Mouse (Mus musculus): Measurements from ENCODE around the gene Rgp1. TPM values are rescaled to one million over a fixed set of nuclear protein-coding genes. Genes with fewer than 3 reads are reported as not detected.
A peak's percentile ranks its signal among the peaks of the same experiment; 100 is the strongest.
"Not testable (repeated sequence)": the region's sequence is repeated elsewhere in the genome, so short reads cannot be mapped to it uniquely, and the experiment has no call there.

The Rgp1 gene
- total RNA-seq, 1 experiment from 2014 or later: 23.2 TPM

DNA sequence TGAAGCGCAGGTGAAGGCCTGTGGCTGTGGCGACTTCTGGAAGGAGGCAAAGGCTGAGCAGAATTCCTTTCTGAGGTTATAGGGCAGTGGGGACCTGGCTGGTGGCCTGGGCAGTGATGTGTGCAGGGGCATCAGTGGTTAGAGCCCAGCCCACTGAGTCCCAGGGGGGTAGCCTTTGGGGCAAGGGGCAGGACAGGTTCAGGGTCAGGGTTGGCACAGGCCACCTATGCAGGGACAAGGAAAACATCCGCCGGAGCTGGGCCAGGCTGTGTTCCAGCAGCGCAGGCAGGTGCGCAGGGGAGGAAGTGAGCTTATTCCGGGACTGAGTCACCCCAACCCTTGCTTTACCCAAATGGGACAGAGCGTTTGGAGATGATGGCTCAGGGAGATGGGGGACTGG, 7.9 kb downstream of the Rgp1 start:
- no peak for ATAC-seq (ENCODE audit: extremely low read depth, insufficient number of reproducible peaks, low FRiP score, poor library complexity, severe bottlenecking)

DNA sequence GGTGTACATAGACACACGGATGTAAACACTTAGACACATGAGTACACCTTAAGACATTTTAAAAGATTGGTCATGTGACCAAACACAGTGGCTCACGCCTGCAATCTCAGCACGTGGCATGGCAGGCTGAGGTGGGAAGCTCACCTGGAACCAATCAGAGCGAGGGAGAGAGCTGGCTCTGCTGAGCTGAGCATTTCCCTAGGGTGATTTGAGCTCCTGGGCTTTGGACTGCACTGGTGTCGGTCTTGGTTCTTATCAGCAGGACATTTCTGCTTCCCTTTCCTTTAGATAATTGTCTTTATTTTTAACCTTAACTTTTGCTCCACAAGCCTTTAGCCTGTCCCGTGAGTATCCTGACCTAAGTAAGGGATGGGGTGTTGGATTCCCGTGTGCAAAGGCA, 9.2 kb downstream of the Rgp1 start:
- no peak for ATAC-seq (ENCODE audit: extremely low read depth, insufficient number of reproducible peaks, low FRiP score, poor library complexity, severe bottlenecking)

DNA sequence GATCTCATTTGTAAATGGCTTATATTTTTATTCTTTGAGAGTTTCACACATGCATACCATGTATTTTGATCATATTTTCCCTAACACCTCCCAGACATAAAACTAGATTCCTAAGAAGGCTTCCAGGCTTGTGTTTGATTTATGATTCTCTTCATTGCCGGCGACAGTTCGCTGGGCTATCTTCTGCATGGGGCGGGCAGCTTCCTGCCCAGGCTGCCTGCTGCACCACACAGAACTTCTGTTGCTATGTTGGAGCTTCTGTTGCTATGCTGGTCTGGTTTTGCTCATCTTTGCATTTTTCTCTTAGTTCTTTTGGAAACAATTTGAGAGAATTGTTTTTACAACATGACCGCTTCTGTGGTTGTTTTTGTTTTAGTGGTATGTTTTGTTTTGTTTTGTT, 13.0 kb downstream of the Rgp1 start:
- no peak for ATAC-seq (ENCODE audit: extremely low read depth, insufficient number of reproducible peaks, low FRiP score, poor library complexity, severe bottlenecking)

DNA sequence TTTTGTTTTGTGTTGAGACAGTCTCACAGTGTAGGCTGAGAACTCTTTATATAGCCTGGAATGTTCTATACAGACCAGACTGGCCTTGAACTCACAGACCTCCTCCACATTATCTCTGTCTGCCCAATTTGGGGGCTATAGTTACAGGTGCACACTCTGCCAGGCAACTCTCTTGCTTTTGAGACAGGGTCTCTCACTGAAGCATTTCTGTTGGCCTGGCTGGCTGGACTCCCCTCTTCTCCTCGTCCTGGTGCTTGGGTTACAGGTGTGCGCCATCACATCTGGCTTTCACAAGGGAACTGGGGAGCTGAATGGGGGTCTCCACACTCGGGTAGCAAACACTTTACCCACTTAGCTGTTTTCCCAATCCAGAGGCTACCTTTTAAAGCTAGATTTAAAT, 13.4 kb downstream of the Rgp1 start:
- no peak for ATAC-seq (ENCODE audit: extremely low read depth, insufficient number of reproducible peaks, low FRiP score, poor library complexity, severe bottlenecking)

DNA sequence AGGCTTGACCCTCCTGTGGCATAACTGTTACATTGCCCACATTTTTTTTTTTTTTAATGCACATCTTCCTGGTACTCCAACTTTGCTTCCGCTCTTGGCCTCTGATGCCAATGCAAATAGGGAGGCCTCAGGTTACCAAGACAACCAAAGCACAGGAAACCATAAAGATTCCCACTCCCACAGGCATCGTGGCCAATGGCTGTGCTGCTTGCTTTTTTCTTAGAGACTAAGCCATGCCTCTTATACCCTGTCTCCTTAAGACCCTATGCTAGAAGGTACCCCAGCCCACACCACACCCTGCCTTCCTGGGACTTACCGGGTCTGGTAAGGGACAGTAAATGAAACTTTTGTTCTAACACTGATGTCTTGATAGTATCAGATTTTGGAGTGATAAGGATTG, 14.9 kb downstream of the Rgp1 start:
- no peak for ATAC-seq (ENCODE audit: extremely low read depth, insufficient number of reproducible peaks, low FRiP score, poor library complexity, severe bottlenecking)

DNA sequence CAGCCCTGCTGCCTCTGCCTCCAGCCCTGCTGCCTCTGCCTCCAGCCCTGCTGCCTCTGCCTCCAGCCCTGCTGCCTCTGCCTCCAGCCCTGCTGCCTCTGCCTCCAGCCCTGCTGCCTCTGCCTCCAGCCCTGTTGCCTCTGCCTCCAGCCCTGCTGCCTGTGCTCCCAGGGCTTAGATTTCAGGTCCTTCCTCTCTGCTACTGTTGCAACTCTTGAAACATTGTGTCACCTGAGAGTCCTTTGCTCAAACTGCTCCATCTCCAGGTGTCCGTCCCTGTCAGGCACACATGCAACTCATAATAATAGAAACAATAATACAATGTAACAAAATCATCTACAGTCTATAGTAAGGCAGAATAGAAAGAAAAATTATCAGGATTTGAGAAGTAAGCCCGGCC, 18.1 kb downstream of the Rgp1 start:
- not testable (repeated sequence) for ATAC-seq (ENCODE audit: extremely low read depth, insufficient number of reproducible peaks, low FRiP score, poor library complexity, severe bottlenecking)

DNA sequence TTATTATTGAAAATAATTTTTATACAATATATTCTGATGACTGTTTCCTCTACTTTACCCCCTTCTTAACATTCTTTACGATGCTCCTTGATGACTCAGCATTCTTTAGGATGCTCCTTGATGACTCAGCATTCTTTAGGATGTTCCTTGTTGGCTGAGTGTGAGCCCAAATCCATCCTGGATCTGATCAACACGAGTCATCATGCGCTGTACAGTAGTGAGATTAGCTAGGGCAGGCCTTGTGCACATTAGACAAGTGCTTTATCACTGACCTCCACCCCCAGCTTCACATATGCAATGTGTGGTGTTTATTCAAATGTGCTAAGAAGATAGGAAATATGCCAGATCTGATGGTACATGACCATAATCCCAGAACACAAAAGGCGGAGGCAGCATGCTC, 19.7 kb downstream of the Rgp1 start:
- no peak for ATAC-seq (ENCODE audit: extremely low read depth, insufficient number of reproducible peaks, low FRiP score, poor library complexity, severe bottlenecking)

DNA sequence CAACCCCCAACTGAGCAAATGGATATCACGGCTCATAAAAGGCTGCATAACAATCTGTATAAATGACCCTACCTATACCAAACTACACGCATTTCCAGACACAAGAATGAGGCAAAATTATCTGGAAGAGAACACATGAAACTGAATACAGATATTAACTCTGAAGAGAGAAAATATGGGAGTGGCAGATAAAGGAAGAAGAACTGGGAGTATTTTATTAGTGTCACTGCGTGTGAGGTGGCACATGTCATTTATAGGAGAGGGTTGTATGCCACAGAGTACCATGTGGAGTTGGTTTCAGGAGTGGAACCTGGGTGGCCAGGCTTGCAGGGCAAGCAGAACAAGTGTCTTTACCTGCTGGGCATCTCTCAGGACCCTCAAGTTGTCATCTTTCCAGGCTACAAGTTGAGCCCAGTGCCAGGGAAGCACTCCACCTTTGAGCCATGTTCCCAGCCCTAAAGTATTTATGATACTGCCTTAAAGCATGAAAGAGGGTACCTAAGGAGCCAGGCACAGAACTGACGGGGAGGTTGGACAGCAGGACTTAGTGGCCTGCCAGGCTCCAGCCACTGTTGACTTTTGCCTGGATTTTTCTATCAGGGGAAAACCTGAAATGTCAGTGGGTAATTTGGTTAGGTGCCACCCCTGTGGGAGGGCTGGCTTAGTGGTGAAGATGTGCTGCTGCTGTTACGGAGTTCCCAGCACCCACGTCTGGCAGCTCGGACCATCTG, 20.3 kb downstream of the Rgp1 start:
- no peak for ATAC-seq (ENCODE audit: extremely low read depth, insufficient number of reproducible peaks, low FRiP score, poor library complexity, severe bottlenecking)

DNA sequence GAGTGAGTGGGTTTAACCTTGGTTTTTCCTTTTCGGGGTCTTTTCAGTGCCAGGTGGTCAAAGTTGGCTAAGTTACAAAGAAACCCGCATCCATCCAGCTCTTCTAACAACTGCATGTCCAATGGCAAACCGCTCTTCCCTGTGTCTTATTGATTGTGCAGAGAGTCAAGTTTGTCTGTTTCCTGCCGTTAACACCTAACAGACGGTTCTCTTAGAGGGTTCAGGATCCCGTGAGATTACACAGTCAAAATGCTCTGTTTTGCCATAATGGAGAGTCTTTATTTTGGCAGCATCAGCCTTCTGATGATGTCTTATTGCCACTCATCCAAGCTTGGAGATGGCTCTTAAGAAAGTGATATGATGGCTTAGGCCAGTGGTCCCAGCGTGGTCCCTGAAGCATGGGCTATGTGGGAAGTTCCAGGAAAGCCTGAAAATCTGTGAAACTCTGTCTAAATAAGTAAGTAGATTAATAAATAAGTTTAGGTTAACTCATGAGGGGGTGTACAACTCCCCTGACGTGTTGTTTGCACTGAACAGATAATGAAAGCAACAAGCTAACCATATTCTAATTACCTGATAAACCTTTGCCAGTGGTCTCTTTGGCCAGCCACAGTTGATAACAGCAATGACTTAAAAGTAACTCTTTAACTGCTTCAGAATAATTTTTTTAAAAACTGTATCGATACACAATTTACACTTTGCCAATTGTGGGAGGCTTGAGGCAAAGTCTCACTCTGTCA, 21.9 kb downstream of the Rgp1 start:
- no peak for ATAC-seq (ENCODE audit: extremely low read depth, insufficient number of reproducible peaks, low FRiP score, poor library complexity, severe bottlenecking)

DNA sequence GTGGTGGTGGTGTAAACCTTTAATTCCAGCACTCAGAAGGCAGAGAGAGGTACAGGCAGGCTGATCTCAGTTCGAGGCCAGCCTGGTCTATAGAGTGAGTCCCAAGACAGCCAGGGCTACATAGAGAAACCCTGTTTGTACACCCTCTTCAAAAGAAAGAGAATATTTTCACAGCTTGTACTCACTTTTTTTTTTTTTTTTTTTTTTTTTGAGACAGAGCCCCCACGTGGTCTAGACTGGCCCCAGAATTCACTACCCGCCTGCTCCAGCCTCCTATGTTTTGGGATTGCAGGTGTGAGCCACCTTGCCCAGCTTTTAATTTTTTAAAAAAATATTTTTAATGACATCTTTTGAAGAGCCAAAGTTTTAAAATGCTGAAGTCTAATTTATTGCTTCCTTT, 25.6 kb downstream of the Rgp1 start:
- ATAC-seq (ENCODE audit: extremely low read depth, insufficient number of reproducible peaks, low FRiP score, poor library complexity, severe bottlenecking): no peak

DNA sequence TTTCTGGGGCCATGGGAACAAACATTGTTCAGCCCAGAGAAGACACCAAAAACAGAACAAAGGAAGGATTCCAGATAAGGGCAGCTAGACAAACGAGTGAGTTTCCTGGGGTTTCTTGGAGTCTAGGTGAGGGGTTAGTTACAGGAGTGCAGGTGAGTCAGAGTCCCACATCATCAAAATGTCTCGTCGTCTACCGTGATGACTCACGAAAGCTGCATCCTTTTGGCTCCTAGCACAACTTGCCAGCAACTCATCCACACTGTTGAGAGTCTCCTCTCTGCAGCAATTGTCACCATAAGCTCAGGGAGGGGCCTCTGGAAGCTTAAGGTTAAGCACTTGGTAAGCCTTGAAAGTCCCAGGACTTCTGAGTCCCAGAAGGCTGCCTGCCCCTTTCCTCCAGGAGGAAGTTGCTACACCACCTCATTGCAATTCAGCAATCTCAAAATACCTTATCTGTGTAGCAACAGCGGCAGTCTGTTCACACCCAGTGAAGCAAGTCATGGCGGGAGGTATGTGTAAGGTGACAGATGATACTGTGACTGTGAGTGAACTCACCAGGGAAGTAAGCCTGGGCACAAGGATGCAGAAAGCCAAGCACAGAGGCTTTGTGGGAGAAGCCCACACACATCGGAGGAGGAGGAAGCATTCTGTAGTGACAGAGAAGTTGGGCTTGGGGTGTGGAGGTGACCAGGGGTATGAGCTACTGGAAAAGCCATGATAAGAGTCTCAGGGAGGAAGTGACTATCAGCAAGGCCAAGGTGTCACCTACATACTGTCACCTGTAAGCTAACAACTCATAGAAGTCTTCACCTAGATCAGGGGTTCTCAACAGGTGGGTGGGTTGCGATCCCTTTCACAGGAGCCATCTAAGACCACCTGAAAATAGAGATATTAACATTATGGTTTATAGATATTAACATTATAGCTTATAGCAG, 26.5 kb downstream of the Rgp1 start:
- ATAC-seq (ENCODE audit: extremely low read depth, insufficient number of reproducible peaks, low FRiP score, poor library complexity, severe bottlenecking): peak; percentile 36; the same call in 1 of the 2 replicates

DNA sequence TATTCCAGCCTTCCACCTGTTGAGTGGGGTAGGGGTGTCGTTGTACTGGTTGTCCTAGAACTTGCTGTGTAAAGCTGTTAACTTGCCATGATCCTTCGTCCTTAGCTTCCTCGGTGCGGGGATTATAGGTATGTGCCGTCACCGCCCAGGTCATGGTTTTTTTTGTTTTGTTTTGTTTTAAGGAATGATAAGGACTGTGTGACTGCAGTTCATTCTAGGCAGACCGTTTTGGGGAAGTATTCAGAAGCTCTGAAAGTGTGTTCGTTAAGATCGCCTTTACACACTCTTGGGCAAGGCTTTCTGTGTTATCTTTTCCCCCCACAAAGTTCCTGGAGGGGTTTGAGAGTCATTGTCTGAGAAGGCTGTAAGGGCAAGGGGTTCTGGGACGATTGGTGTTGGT, 34.0 kb downstream of the Rgp1 start:
- ATAC-seq (ENCODE audit: extremely low read depth, insufficient number of reproducible peaks, low FRiP score, poor library complexity, severe bottlenecking): no peak

DNA sequence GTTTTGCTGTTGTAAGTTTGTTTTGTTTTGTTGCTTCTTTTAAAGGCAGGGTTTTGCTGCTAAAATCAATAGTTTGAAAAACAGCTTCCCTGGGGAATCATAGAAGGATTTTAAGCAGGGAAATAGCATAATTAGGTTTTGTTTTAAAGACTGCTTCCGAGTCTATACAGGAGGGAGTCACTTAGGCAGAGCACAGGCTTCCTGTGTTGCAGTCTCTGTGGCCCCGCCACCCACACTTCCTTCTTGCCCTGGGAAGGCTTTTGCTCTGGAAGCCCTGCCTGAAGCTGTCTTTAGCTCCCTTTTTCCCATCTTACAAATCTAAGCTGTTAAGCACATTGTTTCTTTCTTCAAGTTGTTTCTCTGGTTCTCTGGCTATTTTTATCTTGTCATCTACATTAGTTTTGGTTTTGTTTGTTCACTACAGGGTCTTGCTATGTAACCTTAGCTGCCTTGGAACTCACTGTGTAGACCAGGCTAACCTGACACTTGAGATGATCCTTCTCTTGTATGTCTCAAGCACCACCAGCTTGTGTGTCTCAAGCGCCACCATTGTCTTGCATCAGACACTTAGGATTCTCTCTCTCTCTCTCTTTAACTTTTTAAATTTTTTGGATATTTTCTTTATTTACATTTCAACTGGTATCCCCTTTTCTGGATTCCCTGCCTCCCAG, 34.7 kb downstream of the Rgp1 start:
- ATAC-seq (ENCODE audit: extremely low read depth, insufficient number of reproducible peaks, low FRiP score, poor library complexity, severe bottlenecking): no peak

DNA sequence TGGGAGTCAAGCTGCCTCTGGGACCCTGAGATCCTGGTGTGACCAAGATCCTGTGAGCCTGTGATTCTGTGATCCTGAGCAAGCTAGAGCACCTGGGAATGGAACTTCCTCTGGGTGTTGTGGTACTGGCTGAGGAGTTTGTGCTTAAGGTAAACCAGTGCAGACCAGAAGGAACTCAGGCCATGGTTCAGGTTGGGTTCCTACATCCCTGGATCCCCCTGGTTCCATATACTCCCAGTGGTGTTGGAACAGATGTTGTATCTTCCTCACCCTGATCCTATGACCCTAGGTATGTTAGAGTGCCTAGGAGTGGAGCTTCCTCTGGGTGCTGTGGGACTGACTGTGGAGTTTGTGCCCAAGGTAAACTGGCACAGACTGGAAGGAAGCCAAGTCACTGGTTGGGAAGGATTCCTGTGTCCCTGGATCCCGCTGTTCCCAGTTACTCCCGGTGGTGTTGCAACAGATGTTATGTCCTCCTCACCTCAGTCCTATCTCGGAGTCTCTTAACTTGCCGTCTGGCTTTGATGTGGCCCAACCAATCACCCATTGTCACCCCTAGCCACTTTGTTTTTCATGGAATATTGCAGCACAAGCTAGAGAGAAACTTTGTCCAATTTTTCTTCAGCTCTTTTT, 41.7 kb downstream of the Rgp1 start:
- no peak for ATAC-seq (ENCODE audit: extremely low read depth, insufficient number of reproducible peaks, low FRiP score, poor library complexity, severe bottlenecking)

DNA sequence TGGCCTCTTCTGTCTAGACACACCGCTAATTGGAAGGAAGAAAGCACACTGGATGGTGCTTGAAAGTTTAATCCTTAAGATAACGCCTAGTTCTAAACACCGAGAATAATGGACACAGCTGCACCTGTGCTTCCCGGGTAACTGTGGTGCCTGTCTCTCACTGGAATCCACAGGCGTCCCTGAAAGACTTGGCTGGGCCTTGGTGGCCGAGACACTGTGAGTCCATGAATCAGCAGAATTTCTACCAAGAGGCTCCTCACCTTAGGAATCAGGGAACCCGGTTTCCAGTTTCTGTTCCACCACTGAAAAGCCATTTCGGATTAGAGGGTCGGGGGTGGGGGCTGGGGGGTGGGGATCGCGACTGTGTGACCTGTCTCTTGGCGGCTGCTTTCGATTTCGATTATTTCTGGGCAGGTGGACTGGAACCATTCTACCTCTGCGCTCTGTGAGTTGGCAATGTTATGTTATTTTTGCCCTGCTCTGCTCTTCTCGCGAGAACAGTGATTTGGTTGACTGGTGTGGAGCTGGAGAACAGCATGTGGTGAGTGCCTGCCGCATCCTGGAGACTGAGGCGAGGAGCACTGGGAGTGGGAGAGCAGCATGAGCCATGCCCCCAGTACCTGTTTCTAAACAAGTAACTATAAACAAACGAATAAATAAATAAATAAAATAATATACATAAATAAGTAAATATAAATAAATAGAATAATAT, 50.7 kb downstream of the Rgp1 start:
- ATAC-seq (ENCODE audit: extremely low read depth, insufficient number of reproducible peaks, low FRiP score, poor library complexity, severe bottlenecking): no peak

DNA sequence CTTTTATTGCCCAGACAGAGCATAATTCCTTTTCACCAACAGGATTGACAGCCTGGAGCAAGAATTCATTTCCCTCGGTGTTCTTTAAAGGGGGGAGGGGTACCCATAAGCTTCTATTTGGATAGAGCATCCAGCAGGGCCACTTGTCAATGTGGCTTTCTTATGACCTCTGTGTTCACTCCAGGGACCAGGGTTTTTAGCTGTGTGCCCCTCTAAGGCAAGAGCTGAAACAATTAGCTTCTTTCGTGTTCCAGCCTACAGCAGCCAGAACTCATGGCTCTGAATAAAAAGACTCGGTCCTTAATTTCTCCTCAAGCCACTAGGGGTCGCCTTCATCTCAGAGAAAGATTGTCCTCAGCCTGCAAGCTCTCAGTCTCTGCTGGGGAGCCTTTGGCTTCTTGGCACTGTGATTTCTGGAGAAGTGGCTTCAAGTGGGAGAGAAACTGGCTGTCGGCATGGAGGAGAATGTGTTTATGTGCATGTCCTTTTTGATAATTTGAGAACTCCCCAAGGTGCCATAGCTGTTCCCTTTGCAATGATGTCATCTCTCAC, 51.6 kb downstream of the Rgp1 start:
- ATAC-seq (ENCODE audit: extremely low read depth, insufficient number of reproducible peaks, low FRiP score, poor library complexity, severe bottlenecking): peak; percentile 60; the same call in 1 of the 2 replicates

DNA sequence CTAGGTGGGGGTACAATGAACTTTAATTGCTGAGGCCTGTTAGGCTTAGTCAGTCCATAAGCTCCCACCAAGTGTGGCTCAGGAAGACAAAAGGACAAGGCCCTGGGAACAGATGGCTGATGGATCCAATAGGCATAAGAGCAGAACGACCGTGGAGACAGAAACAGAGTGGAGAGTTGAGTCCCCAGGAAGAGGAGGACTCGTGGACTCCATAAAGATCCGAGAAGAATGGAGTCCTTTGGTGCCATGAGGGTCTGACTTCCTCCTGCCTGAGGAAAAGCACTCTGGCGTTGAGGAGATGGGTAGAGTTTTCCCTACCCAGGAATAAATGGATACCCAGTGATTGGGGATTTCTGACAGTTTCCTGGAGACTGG, 52.1 kb downstream of the Rgp1 start:
- ATAC-seq (ENCODE audit: extremely low read depth, insufficient number of reproducible peaks, low FRiP score, poor library complexity, severe bottlenecking): no peak
